Mouse (Mus musculus) ovary, adult 18-20 months (tissue): ENCODE data around the gene Jak3.

Source experiments
- DNase-seq: peaks from one replicate; pipeline ENCODE4 v3.0.0; 2022; ENCODE audit warnings: low spot score, mixed read lengths

Gene Jak3

DNA sequence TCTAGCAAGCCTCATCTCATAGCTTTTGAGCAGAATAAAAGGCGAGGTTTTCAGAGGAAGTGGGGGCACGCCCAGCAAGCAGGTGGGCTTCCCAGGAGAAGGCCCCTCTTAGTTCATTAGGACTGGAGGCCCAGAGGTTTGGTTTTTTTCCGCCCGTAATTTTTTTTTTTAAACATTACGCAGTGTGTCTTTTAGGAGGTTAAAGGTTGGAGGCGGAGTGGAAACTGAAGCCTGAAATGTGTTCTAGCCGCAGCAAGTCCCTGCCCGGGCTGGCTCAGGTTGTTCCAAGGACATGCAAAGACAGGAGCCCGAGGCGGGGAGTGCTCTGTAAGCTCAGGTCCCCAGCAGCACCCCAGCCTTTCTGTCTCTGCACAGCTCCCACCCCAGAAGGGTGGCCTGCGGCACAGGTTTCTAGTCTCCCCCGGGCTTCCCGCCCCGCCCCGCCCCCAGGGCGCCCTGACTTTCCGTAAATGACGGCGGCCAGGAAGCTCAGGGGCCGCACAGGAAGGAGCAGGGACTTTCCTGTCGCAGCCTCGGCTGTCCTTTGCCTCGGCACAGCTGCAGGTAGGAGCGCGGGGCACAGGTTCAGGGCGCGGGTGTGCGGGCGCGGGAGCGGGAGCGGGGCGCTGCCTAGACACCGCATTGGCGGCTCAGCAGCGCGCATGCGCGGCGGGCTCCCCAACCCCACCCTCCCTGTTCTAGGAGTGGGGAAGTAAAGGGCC lies at the start of gene Jak3:
TSS of gene Jak3 (plus strand) at position 277 of the 722 bp plus-strand sequence.
- no peak for DNase-seq

DNA sequence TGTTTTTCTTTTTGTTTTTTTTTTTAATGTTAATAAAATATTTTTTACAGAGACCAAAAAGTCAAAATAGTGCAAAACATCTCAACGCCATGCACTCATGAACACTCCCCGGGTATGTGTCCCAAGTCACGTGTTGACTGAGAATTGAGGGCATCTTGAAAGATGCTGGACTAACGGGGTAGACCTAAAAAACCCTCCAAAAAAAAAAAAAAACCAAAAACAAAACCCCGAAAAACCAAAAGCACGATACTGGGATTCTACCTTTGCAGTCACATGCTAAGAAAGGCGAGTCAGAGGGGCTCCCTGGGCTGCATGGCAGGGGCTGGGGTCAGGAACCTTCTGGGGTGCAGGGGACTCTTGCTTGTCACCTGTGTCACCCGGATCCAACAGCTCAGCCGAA lies 49.3 kb upstream of the Jak3 start:
- no peak for DNase-seq

DNA sequence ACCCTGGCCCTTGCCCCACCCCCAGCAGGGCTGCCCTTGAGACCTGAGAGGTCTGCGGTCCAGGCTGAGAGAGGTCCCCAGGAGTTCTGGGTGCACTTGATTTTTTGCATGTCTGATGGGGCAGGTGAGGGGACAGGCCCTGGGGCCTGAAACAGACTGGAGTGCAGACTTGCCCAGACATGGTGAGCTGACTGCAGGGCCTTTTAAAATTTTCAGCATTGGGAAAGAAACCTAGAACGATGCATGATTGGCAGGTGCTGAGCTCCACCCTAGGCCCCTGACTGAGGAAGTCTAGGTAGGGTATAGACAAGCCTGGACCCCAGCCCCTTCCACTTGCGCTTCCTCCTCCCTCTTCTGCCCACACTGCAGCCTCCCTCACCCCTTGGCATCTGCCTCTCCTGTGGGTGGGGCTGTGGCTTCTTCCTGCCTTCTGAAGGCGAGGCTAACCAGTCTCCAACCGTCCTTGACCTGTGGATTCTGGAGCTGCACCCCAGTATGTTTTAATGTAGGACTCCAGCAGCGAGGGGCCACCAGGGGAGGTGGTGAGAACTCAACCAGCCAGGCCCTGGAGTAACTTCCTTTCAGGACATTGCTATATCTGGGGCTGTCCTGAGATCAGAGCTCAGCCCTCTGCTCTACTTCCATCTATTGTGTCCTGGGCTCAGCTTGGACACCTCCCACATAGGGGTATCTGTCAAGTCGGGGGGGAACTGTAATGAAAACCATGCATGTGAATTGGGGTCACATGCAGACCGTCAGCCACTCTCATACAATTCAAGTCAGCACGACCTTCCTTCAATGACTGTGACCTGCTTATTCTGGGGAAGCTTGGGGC lies 48.6 kb upstream of the Jak3 start:
- DNase-seq: no peak

DNA sequence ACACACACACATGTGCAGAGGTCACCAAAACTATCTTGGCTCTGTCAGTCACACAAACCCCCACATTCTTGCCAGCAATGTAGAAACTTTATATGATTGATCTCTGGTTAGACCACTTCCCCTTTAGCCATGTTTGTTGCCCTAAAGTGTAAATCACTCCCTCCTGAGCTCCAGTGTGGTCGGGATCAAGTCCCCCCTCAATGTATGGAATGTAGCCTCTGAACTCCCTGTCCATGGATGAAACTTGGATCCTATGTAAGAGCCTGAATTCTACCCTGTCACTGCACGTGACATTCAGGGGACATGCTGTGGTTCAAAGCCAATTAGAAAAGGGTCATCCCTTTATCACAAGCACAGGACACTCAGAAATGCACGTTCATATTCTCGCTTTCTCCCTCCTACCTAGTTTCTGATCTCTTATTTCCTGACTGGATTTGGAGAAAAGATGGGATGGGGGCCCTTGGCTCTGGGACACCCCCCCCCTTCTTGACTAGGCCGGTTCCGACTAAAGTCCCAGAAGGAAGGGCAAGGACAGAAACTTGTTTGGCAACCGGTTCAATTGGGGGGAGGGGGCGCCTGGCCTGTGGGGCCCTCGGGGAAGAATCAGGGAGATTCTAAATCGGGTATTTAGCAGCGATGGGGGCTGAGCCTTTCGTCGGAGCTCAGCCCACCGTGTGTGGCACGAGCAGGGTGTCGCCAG lies 47.5 kb upstream of the Jak3 start:
- no peak for DNase-seq

DNA sequence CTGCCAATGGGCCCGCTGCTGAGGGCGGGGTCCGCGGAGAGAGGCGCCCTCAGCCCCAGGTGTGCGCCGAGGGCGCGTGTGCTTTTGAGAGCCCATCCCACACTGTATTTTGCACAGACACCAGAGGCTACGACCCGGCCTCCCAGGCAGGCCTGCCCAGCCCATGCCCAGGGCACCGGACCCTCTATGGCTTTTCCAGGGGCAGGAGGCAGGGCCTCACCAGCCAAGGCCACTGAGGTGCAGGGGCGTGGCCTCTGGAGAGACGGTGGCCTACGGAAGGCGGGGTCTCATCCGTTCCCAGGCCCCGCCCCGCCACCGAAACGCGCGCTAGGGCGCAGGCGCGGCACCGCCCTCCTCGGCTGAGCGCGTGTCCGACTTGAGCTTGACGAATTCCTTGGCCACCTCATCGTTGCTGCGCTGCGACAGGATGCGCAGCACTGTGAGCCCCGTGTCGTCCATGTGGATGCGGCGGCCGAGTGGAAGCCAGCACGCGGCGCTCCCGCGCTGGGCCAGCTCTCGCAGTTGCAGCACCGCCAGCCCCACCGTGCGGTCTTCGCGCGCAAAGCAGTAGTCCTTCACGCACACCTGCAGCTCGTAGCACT lies 46.9 kb upstream of the Jak3 start:
- DNase-seq: peak; percentile 88

DNA sequence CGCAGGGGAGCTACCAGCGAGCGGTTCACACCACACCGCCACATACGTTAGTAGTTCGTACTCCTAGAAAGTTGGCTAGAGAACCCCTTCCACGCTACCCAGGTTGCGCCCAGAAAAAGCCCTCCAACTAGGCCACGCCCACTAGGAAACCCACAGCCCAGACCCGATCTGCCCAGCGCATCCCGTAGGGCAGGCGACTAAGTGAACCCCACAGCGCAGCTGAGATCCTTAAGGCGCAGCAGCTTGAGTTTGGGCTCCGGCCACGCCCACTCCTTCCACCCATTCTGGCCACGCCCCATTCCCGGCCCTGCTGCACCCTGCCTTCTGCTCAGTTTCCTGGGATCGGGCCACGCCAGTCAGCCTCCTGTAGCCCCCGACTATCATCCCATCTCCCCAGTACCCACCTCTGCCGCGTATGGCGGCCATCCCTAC lies 46.3 kb upstream of the Jak3 start:
- peak; percentile 43 for DNase-seq

DNA sequence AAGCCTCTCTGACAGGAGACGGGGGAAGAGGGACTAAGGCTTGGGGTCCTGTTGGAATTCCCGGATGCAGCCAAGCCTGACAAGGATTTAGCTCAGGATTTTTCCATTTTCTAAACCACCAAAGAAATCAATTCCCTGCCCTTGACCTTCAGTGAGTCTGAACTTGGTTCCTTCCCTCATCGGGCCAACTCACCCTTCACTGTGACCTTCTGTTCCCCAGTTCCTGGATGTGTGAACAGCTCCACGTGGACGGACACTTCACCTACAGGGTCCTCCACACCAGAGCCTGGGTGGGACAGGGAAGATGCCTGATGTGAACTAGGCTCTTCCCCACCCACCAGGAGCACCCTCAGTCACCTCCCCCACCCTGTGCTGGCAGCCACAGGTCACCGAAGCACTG lies 45.3 kb upstream of the Jak3 start:
- DNase-seq: no peak

DNA sequence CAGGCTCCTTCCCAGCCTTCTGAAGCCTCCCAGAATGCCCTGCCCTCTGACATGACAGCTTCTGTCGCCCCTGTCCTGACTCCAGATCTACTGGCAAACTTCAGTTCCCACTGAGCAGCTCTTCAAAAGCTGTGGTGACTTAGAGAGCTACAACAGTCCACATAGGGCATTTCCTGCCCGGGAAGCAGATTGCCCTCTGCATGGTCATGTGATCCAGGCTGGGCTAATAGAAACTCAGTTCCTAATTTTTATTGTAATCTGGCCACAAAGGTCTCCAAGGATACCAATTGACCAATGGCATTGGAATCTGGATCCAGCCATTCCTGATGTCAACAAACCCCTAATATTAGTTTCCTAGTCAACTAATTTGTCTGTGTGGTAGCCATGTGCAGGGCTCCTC lies 44.2 kb upstream of the Jak3 start:
- no peak for DNase-seq

DNA sequence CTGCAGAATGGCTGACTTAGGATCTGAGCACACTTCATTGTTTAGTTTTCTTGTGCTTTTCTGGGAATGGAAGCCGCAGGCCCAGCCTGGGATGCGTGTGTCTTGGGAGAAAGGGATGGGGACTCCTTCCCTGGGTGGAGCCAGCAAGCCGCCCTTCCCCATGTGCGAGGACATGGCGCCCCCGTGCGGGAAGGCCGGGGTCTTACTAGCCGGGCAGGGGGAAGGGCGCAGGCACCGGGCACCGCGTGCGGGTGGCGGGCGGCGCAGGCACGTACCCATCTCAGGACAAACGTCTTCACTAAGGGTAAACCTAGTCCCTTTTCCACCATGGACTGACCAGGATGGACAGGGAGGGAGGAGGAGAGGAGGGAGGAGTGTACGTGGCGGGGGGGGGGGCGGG lies 42.9 kb upstream of the Jak3 start:
- DNase-seq: no peak

DNA sequence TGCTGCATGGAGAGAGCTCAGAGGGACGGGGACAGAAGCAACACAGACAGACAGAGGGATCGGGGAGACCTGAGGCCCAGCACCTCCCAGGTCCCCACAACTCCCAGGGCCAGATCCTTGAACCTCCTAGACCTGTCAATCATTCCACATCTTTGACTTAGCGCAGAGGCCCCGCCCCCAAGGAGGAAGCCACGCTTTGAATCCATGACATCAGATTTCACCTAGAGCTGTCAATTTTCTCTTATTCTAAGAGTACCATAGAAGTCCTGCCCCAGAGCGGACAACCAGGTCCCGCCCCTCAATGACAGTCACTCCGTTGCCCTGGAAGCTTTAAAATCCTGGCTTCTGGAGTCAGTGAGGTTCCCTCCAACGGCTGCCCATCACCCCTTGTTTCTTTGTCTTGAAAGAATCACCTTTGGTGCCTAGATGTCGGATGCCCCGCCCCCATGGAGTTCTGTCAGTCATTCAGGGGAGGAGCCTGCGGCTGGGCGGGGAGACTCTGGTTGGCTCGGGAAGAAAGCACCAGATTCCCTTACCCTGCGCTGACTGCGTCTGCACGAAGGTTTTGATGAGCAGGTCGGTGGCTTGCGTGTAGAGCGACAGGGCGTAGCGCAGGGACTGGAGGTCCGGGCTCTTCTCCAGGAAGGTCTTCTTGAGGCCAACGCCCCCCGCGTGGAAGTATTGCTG lies 42.0 kb upstream of the Jak3 start:
- DNase-seq: no peak

DNA sequence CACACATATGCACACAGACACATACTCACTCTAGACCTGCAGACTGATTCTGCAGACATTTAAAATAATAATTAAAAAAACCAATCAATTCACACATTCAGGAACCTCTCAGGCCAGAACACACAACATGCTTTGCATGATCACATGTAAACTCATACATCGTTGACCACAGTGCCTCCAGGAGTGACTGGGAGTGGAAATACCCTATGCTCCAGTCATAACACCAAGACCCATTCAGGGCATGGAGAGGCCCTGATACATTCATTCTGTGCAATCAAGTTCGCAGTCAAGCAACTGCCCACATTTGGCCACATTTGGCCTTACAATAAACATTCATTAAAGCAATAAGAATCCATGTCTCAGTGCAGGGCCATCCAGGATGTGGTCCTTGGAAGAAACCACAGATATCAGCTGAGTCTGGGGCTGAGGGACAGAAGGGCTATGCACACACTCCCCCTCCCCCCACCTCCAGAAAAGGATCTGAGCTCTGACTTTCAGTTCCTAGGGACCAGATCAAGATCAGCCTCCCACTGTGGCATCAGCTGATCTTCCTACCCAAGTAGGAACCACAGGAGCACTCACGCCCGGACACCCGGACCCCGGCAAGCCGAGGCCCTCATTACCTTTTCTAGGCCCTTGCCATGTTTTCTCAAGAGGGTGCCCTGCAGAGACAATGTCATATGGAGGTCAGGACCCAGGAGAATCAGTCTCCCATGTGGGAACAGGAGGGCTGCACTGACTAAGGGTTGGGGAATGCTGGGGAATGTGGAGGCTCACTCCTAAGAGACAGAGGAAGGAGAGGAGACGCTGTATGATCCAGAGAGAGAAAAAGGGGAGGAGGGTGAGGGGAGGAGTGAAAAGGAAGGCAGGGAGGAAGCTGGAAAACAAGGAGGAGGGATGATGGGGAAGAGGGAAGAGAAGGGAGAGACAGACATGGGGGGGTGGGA lies 38.7 kb upstream of the Jak3 start:
- no peak for DNase-seq

DNA sequence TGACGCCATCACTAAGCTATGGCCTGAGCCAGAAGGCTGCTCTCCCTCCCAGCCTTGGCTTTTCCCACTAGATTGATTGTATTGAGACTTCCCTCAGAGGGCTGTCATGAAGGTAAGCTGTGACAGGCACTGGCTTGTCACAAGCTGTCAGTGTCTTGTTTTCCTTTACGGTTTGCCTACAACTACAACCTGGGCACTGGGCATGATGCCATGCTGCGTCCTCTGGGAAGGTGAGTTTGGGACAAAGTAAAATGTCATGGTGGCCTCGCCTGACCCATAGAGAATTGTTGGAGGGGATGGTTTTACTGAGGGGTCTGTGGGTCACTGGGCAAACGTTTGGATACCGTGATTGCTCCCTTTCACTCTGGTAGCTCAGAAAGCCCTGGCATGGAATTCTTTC lies 37.8 kb upstream of the Jak3 start:
- no peak for DNase-seq

DNA sequence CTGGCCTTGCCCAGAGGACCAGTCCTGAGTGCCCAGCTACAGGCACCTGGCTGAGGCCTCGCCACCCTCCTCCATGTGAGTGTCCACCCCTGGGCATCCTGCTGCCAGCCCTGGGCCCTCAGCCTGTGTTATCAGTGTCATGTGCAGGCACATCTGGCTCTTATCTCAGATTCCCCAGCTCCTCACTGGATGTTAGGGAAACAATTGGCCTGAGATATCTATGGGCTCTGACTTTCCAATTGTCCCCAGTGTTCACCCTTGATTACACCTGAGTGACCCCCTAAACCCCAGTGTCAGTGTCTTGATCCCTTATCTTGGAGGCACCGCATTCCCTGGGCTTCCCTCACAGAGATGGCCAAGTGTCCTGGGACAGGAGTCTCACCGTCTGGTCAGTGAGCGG lies 36.8 kb upstream of the Jak3 start:
- no peak for DNase-seq

DNA sequence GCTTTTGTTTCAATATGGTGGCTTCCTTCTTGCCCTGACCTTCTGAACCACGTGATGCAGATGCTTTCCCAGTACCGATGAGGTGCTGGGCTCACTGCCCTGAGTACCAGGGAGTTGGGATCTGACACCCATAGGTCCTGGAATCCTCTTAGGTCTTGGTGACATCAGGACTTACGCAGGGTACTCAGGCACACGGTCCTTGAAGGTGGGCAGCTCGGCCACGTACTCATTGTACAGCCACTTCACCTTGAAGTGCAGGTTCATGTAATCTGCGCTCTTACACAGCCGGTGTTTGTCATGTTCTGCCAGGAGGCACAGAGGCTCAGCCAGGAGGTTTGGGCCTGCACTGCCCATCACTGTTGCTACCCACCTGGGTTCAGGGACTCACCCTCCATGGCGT lies 30.6 kb upstream of the Jak3 start:
- DNase-seq: no peak

DNA sequence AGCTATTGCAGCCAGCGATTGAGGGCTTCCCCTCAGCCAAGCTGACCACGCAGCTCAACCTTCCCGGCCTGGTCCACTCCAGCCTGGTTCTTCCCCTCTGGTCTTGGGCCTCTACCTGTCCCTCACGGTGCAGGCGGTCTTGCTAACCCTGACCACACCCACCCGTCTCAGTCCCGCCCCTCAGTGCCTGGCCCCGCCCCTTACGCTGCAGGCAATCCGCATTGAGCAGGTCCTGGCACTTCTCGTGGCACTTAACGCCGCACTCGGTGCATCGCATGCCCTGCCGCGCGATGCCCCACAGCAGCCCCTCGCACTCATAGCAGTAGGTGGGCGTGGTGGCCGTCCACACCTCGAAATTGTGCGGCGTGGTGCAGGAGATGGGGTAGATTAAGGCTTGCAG lies 21.5 kb upstream of the Jak3 start:
- DNase-seq: no peak

DNA sequence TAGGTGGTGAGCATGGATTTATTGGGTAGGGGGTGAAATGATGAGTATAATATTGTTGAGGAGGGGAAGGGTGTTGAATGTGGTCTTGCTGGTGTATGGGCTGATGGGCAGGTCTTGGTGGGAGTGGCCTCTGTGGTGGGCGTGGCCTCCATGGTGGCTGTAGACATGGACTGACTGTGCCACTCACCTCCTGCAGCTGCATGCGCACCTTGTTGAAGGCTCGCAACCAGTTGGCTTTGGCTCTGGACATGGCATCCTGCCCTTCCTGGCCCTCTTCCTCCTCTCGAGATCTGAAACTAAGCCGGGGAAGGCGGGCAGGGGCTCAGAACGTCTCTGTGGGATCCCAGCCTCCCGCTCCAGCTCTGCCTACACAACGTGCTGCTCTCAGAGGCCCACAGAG lies 18.3 kb upstream of the Jak3 start:
- DNase-seq: no peak

DNA sequence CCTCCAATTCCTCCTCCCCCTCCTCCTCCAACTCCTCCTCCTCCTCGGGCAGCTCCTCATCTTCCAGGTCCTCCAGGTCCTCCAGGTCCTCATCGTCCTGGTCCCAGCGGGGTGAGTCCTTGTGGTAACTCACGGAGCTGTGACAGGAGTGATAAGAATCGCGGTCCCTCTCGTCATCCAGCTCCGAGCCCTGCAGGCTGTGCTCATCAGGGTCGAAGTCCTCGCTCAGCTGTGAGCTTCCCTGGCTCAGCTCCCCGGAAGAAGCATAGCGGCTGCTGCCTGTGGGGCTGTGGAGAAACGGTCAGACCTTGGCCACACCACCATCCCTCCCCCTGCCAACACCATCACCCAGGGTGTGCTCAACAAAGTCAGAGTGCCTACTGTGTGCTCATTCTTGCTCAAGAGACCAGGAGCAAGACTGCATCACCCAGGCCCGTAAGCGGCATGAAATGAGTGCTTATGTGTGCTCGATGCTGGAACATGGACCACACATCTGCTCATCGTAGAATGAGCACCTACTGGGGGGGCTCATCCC lies 17.5 kb upstream of the Jak3 start:
- DNase-seq: no peak

DNA sequence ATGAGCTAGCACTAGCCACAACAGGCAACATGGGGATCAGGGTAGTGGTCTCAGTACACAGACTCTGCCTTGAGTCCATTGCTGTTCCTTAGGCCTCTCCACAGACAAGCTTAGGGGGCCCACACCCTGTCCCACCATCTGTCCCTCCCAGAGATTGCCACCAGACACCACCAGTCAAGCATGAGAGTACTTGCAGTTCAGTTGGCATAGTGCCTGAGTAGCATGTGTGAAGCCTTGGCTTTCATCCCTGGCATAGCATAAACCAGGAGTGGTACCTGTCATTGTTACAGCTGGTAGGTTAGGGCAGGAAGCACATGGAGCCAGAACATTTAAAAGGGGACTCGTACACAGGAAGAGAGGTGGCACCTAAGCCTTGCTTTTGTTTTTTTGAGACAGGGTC lies 16.3 kb upstream of the Jak3 start:
- no peak for DNase-seq

DNA sequence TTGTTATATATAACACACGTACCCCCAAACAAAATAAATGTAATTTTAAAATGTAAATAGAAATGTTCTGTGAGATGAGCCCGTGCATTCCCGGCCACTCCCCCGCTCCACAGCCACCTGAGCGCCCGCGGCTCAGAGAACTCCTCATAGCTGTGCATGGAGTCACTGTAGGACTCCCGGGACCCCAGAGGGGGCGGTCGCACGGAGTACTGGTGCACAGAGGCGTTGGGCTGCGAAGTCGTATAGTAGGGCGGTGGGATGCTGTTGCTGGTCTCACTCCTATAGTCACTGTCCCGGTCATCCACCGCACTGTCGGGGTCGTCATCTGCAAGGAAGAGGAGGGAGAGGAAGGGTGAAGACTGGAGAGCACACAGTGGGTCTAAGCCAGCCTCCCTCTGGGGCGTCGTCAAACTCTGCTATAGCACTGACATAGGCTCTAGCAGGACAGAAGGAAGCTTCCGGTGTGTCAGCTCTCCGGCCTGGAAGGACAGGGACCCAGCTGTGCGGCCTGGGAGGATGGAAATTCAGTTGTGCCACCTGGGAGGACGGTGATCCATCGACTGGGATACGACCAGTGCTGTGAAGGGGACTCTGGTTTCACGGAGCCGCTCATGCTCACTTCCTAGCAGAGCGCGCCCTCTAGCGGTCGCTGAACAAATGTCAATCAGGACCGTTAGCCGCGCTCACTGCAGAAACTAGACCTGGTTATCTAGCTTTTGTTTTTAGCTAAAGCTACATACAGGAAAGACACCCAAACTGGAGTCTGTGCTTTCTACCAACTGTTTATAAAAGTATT lies 15.6 kb upstream of the Jak3 start:
- DNase-seq: peak; percentile 60
